In genomic region chr3:88592942-88593576, GRCm38 (mm10) we compare ENCODE assay signal across 10 mouse cellular contexts. TPM values are rescaled to one million over a fixed set of nuclear protein-coding genes. Genes with fewer than 3 reads are reported as not detected.
A peak's percentile ranks its signal among the peaks of the same experiment; 100 is the strongest.
DNase-seq lines count a peak whose midpoint lies in the region; ATAC-seq and TF ChIP-seq lines count a peak whose summit lies in the region.
"Had no signal": no experiment of that assay in that cellular context is flagged by ENCODE, and none has a peak within 500 bp of the region (broad histone marks: within the 10 kb centered on the region; RNA-seq: fewer than 3 reads in every experiment).

No protein-coding gene starts in this region.

- H3K9me3 ChIP-seq in MEL (replicated peaks; ENCODE audit: insufficient read depth, low read length) = no peaks in the 10 kb centered on the region
- no peaks in the 10 kb centered on the region for H3K9me3 ChIP-seq in forebrain, embryonic 13.5 days (replicated peaks)
- no peaks in the 10 kb centered on the region for H3K9me3 ChIP-seq in forebrain, embryonic 10.5 days

- H3K4me1 ChIP-seq in MEL (ENCODE audit: control insufficient read depth in 1 of 2, insufficient read depth in 2 of 2, low read length in 2 of 2) = peaks cover 0 to 20% of the 10 kb centered on the region in 2 experiments; a peak in 2 of 4 replicates
- peaks cover 6% of the 10 kb centered on the region; the same call in 1 of the 2 replicates for H3K4me1 ChIP-seq in small intestine, adult 2 months (ENCODE audit: control insufficient read depth, insufficient read depth, insufficient read length, low read length)
- H3K4me1 ChIP-seq in forebrain, embryonic 13.5 days = 0 out of 2 replicates have a peak, but pooled peaks cover 8% of the 10 kb centered on the region
- peaks cover 31% of the 10 kb centered on the region for H3K4me1 ChIP-seq in forebrain, embryonic 10.5 days

- peak; percentile 25 to 29; a peak in 1 of 4 replicates for TF ChIP-seq POLR2A in MEL (IDR thresholded peaks at IDR 0.05; ENCODE audit: control insufficient read depth in 1 of 2, insufficient read depth in 1 of 2, low read depth in 1 of 2, low read length in 2 of 2, poor library complexity in 1 of 2)
- TF ChIP-seq POLR2A in small intestine, adult 2 months (IDR thresholded peaks at IDR 0.05; ENCODE audit: low read depth, low read length) = 0 out of 2 replicates have a peak, but pooled peaks have one; percentile 4

- H3K36me3 ChIP-seq in MEL (ENCODE audit: control insufficient read depth in 1 of 2, insufficient read depth in 2 of 2, low read length in 2 of 2) = peaks cover 0 to 4% of the 10 kb centered on the region in 2 experiments; a peak in 2 of 4 replicates
- peaks cover 5% of the 10 kb centered on the region for H3K36me3 ChIP-seq in small intestine, adult 2 months (ENCODE audit: control insufficient read depth, insufficient read depth, low read length)
- H3K36me3 ChIP-seq in forebrain, embryonic 13.5 days (ENCODE audit: poor library complexity, severe bottlenecking) = peaks cover 12% of the 10 kb centered on the region
- peaks cover 13% of the 10 kb centered on the region for H3K36me3 ChIP-seq in forebrain, embryonic 10.5 days (replicated peaks)

- intact Hi-C loops in left cerebral cortex, postnatal 14 days (cut with DNase I) = no loop called here

- ATAC-seq in forebrain, embryonic 13.5 days = no peak

- TF ChIP-seq CTCF in MEL (IDR thresholded peaks at IDR 0.05 in 2 of 3, conservative IDR thresholded peaks at IDR 0.05 in 1 of 3; ENCODE audit: control insufficient read depth in 1 of 3, insufficient read depth in 1 of 3, low read depth in 2 of 3, low read length in 3 of 3, poor library complexity in 1 of 3, severe bottlenecking in 1 of 3) = no peak; a peak in 1 of 6 replicates
- no peak for TF ChIP-seq CTCF in small intestine, adult 2 months (IDR thresholded peaks at IDR 0.05; ENCODE audit: extremely low read depth, insufficient read length, insufficient replicate concordance, low read depth, low read length)

- H3K27me3 ChIP-seq in MEL (ENCODE audit: control insufficient read depth in 1 of 2, insufficient read depth in 2 of 2, low read length in 2 of 2) = no peaks in the 10 kb centered on the region
- H3K27me3 ChIP-seq in small intestine, adult 2 months (ENCODE audit: control insufficient read depth, insufficient read depth, low read length) = no peaks in the 10 kb centered on the region
- H3K27me3 ChIP-seq in forebrain, embryonic 13.5 days = no peaks in the 10 kb centered on the region
- H3K27me3 ChIP-seq in forebrain, embryonic 10.5 days (ENCODE audit: poor library complexity, severe bottlenecking) = no peaks in the 10 kb centered on the region

- peak overlapping the region; percentile 36 for H3K27ac ChIP-seq in MEL (ENCODE audit: control insufficient read depth, low read depth, low read length)
- peak overlapping the region; percentile 96 for H3K27ac ChIP-seq in small intestine, adult 2 months (ENCODE audit: insufficient read depth, low read depth, low read length)
- no peak overlapping the region for H3K27ac ChIP-seq in forebrain, embryonic 13.5 days
- H3K27ac ChIP-seq in forebrain, embryonic 10.5 days = no peak overlapping the region

- peak overlapping the region; percentile 77 to 86 for H3K4me3 ChIP-seq in MEL (ENCODE audit: control insufficient read depth in 1 of 2, insufficient read depth in 1 of 2, low read depth in 2 of 2, low read length in 2 of 2)
- H3K4me3 ChIP-seq in small intestine, adult 2 months (ENCODE audit: low read depth, low read length) = peak overlapping the region; percentile 80
- H3K4me3 ChIP-seq in forebrain, embryonic 13.5 days = no peak overlapping the region
- no peak overlapping the region for H3K4me3 ChIP-seq in forebrain, embryonic 10.5 days

- no peak for TF ChIP-seq EP300 in MEL (IDR thresholded peaks at IDR 0.05; ENCODE audit: low read depth in 1 of 2, low read length in 2 of 2)

- H3K4me2 ChIP-seq in forebrain, embryonic 13.5 days = no peak overlapping the region

- H3K9ac ChIP-seq in MEL (ENCODE audit: control insufficient read depth, low read depth, low read length, poor library complexity, severe bottlenecking) = peak overlapping the region; percentile 65
- no peak overlapping the region for H3K9ac ChIP-seq in forebrain, embryonic 13.5 days

- DNase-seq in CD4-positive helper T cell, adult 2 months (ENCODE audit: low read depth, low spot score) = peak; percentile 55
- DNase-seq in MEL (ENCODE audit: low read depth, low spot score) = peak; percentile 82
- peak; percentile 65 to 69 for DNase-seq in lung, adult 18-20 months
- no peak for DNase-seq in right cerebral cortex, postnatal 10 days (ENCODE audit: low spot score in 2 of 2)
- no peak for DNase-seq in left cerebral cortex, postnatal 14 days (ENCODE audit: low spot score in 2 of 2)
- no peak for DNase-seq in forebrain, embryonic 10.5 days (ENCODE audit: extremely low spot score, low spot score)
- DNase-seq: cerebellum, postnatal 25 days had no signal

- TF ChIP-seq RAD21 in MEL (IDR thresholded peaks at IDR 0.05; ENCODE audit: low read depth, low read length) = no peak

- 14% methylated on average over 10 of the region's 10 CpGs for WGBS in small intestine, adult 2 months
- 77% methylated on average over 10 of the region's 10 CpGs for WGBS in forebrain, embryonic 13.5 days
- WGBS in forebrain, embryonic 10.5 days = 69% methylated on average over 10 of the region's 10 CpGs

- H3K79me2 ChIP-seq in MEL (ENCODE audit: control insufficient read depth, insufficient read depth, low read length, poor library complexity) = no peaks in the 10 kb centered on the region; the same call in 1 of the 2 replicates

TF ChIP-seq in MEL, 35 proteins besides CTCF, POLR2A, EP300 and RAD21 (continues in another document):
- no peak for TF ChIP-seq USF2 (IDR thresholded peaks at IDR 0.05; ENCODE audit: borderline replicate concordance in 1 of 2, insufficient read depth in 1 of 2, low read depth in 1 of 2, low read length in 2 of 2)
- no peak; the same call in none of the 2 replicates for TF ChIP-seq MXI1 (IDR thresholded peaks at IDR 0.05; ENCODE audit: low read depth, low read length)
- TF ChIP-seq ZC3H11A (IDR thresholded peaks at IDR 0.05; ENCODE audit: low read depth, low read length) = no peak
- TF ChIP-seq GATA1 (IDR thresholded peaks at IDR 0.05; ENCODE audit: low read depth, low read length) = no peak
- TF ChIP-seq HCFC1 (IDR thresholded peaks at IDR 0.05; ENCODE audit: low read depth, low read length) = peak; percentile 16; the same call in 1 of the 2 replicates
- no peak for TF ChIP-seq ZKSCAN1 (IDR thresholded peaks at IDR 0.05; ENCODE audit: low read depth, low read length)
- no peak for TF ChIP-seq USF1 (IDR thresholded peaks at IDR 0.05; ENCODE audit: low read depth, low read length)
- no peak for TF ChIP-seq MAFK (IDR thresholded peaks at IDR 0.05; ENCODE audit: borderline replicate concordance, low read depth, low read length)
- no peak for TF ChIP-seq BHLHE40 (IDR thresholded peaks at IDR 0.05; ENCODE audit: borderline replicate concordance, low read depth, low read length)
- TF ChIP-seq POLR2AphosphoS5 (IDR thresholded peaks at IDR 0.05; ENCODE audit: borderline replicate concordance, low read depth, low read length) = no peak

RNA-seq across cellular contexts. Expression of gene Arhgef2, which starts 12.7 kb away (rescaled TPM):
- 113 and 131 TPM in 2 replicates for total RNA-seq in MEL (2012; rRNA removed)
- polyA plus RNA-seq in MEL (2012; ENCODE audit: insufficient read depth in 1 of 2, insufficient read length in 2 of 2, low read depth in 1 of 2, low replicate concordance in 2 of 2, missing spikeins in 1 of 2) = 100 to 1,000 TPM in 1 of 2 experiments, not detected in 1; 183 TPM
- 49.5 and 110 TPM in 2 replicates for polyA plus RNA-seq in small intestine, adult 2 months (2012; rRNA removed)
- 100 to 1,000 TPM; 310 to 316 TPM for total RNA-seq in left cerebral cortex, postnatal 14 days (2021)
- polyA plus RNA-seq in forebrain, embryonic 13.5 days (2015; fragmentation: Nextera tagmentation; extraction: Ambion mirVana) = 151 and 162 TPM in 2 replicates
- 79.3 and 92.6 TPM in 2 replicates for polyA plus RNA-seq in forebrain, embryonic 10.5 days (2016; fragmentation: Nextera tagmentation; extraction: Ambion mirVana)

RNA-seq across cellular contexts. Expression of gene Ssr2, which starts 17.4 kb away (rescaled TPM):
- 500 and 594 TPM in 2 replicates for total RNA-seq in MEL (2012; rRNA removed)
- 100 to 1,000 TPM; 176 to 706 TPM for polyA plus RNA-seq in MEL (2012; ENCODE audit: insufficient read depth in 1 of 2, insufficient read length in 2 of 2, low read depth in 1 of 2, low replicate concordance in 2 of 2, missing spikeins in 1 of 2)
- polyA plus RNA-seq in small intestine, adult 2 months (2012; rRNA removed) = 130 and 182 TPM in 2 replicates
- total RNA-seq in left cerebral cortex, postnatal 14 days (2021) = 100 to 1,000 TPM; 114 to 123 TPM
- 139 and 143 TPM in 2 replicates for polyA plus RNA-seq in forebrain, embryonic 13.5 days (2015; fragmentation: Nextera tagmentation; extraction: Ambion mirVana)
- polyA plus RNA-seq in forebrain, embryonic 10.5 days (2016; fragmentation: Nextera tagmentation; extraction: Ambion mirVana) = 174 and 188 TPM in 2 replicates

RNA-seq across cellular contexts. Expression of gene Ubqln4, which starts 39.5 kb away (rescaled TPM):
- total RNA-seq in MEL (2012; rRNA removed) = 73.0 and 83.0 TPM in 2 replicates
- polyA plus RNA-seq in MEL (2012; ENCODE audit: insufficient read depth in 1 of 2, insufficient read length in 2 of 2, low read depth in 1 of 2, low replicate concordance in 2 of 2, missing spikeins in 1 of 2) = 100 to 1,000 TPM in 1 of 2 experiments, 10 to 100 TPM in 1; 43.6 to 171 TPM
- polyA plus RNA-seq in small intestine, adult 2 months (2012; rRNA removed) = 26.0 and 35.4 TPM in 2 replicates
- 10 to 100 TPM; 91.2 to 91.6 TPM for total RNA-seq in left cerebral cortex, postnatal 14 days (2021)
- 43.5 and 47.5 TPM in 2 replicates for polyA plus RNA-seq in forebrain, embryonic 13.5 days (2015; fragmentation: Nextera tagmentation; extraction: Ambion mirVana)
- polyA plus RNA-seq in forebrain, embryonic 10.5 days (2016; fragmentation: Nextera tagmentation; extraction: Ambion mirVana) = 73.4 and 77.4 TPM in 2 replicates

RNA-seq across cellular contexts. Expression of gene Lamtor2, which starts 40.2 kb away (rescaled TPM):
- 125 and 127 TPM in 2 replicates for total RNA-seq in MEL (2012; rRNA removed)
- 100 to 1,000 TPM in 1 of 2 experiments, not detected in 1; 188 TPM for polyA plus RNA-seq in MEL (2012; ENCODE audit: insufficient read depth in 1 of 2, insufficient read length in 2 of 2, low read depth in 1 of 2, low replicate concordance in 2 of 2, missing spikeins in 1 of 2)
- 99.8 and 167 TPM in 2 replicates for polyA plus RNA-seq in small intestine, adult 2 months (2012; rRNA removed)
- total RNA-seq in left cerebral cortex, postnatal 14 days (2021) = 100 to 1,000 TPM; 108 to 109 TPM
- polyA plus RNA-seq in forebrain, embryonic 13.5 days (2015; fragmentation: Nextera tagmentation; extraction: Ambion mirVana) = 170 and 180 TPM in 2 replicates
- polyA plus RNA-seq in forebrain, embryonic 10.5 days (2016; fragmentation: Nextera tagmentation; extraction: Ambion mirVana) = 172 and 174 TPM in 2 replicates

RNA-seq across cellular contexts. Expression of gene Rab25, which starts 45.0 kb away (rescaled TPM):
- 0.75 and 0.96 TPM in 2 replicates for total RNA-seq in MEL (2012; rRNA removed)
- polyA plus RNA-seq in MEL (2012; ENCODE audit: insufficient read depth in 1 of 2, insufficient read length in 2 of 2, low read depth in 1 of 2, low replicate concordance in 2 of 2, missing spikeins in 1 of 2) = 1 to 10 TPM in 1 of 2 experiments, not detected in 1; 1.9 TPM
- polyA plus RNA-seq in small intestine, adult 2 months (2012; rRNA removed) = 132 and 184 TPM in 2 replicates
- not detected for total RNA-seq in left cerebral cortex, postnatal 14 days (2021)
- not detected in 2 replicates for polyA plus RNA-seq in forebrain, embryonic 13.5 days (2015; fragmentation: Nextera tagmentation; extraction: Ambion mirVana)
- 2.8 and 4.0 TPM in 2 replicates for polyA plus RNA-seq in forebrain, embryonic 10.5 days (2016; fragmentation: Nextera tagmentation; extraction: Ambion mirVana)
- total RNA-seq: gastrocnemius, adult 8-10 months had no signal

Comparison
In these comparisons a context has a peak if more than half of its experiments do, and no peak if none do; other contexts are left out.
1. DNase-seq: peak in CD4-positive helper T cell, adult 2 months (single experiment), MEL (single experiment) and lung, adult 18-20 months (2 of 2); none in right cerebral cortex, postnatal 10 days (0 of 2), left cerebral cortex, postnatal 14 days (0 of 2) and forebrain, embryonic 10.5 days (single experiment).
2. H3K27ac ChIP-seq: peak in MEL (single experiment) and small intestine, adult 2 months (single experiment); none in forebrain, embryonic 13.5 days (single experiment) and forebrain, embryonic 10.5 days (single experiment).
3. H3K4me3 ChIP-seq: peak in MEL (2 of 2) and small intestine, adult 2 months (single experiment); none in forebrain, embryonic 13.5 days (single experiment) and forebrain, embryonic 10.5 days (single experiment).